Mouse (Mus musculus): ENCODE results near the gene Olfr1226. TPM values are rescaled to one million over a fixed set of nuclear protein-coding genes. Genes with fewer than 3 reads are reported as not detected.

The Olfr1226 gene
- not detected in 2 replicates for polyA plus RNA-seq (2012; rRNA removed; ENCODE audit: low replicate concordance)

GRCm38 (mm10) chr2:89199948-89200347, at the start of gene Olfr1226:
Gene Olfr1226 (minus strand): TSS chr2:89200048.

GRCm38 (mm10) chr2:89174569-89174968, 25.3 kb downstream of the Olfr1226 start, which contains the start of gene Olfr1225:
Gene Olfr1225 (minus strand): TSS chr2:89174669.

GRCm38 (mm10) chr2:89163991-89164390, 35.9 kb downstream of the Olfr1226 start, which contains the start of gene Olfr1224-ps1:
Gene Olfr1224-ps1 (minus strand): TSS chr2:89164091.

GRCm38 (mm10) chr2:89151460-89151859, 48.4 kb downstream of the Olfr1226 start, which contains the start of gene Olfr1223:
Gene Olfr1223 (minus strand): TSS chr2:89151560.

Other genes starting within 250 kb of the Olfr1226 start
- gene Olfr1212, start 246.1 kb downstream of the Olfr1226 start, polyA plus RNA-seq (2012; rRNA removed; ENCODE audit: low replicate concordance), result not detected in 2 replicates
- not detected in 2 replicates for gene Gm13762, start 219.8 kb downstream of the Olfr1226 start, polyA plus RNA-seq (2012; rRNA removed; ENCODE audit: low replicate concordance)
- not detected in 2 replicates for gene Olfr1214, start 207.4 kb downstream of the Olfr1226 start, polyA plus RNA-seq (2012; rRNA removed; ENCODE audit: low replicate concordance)
- gene Olfr1215, start 193.1 kb downstream of the Olfr1226 start, polyA plus RNA-seq (2012; rRNA removed; ENCODE audit: low replicate concordance), result not detected in 2 replicates
- not detected in 2 replicates for gene Olfr1216, start 181.7 kb downstream of the Olfr1226 start, polyA plus RNA-seq (2012; rRNA removed; ENCODE audit: low replicate concordance)
- gene Olfr1217, start 168.0 kb downstream of the Olfr1226 start, polyA plus RNA-seq (2012; rRNA removed; ENCODE audit: low replicate concordance), result not detected in 2 replicates
- gene Olfr1218, start 138.9 kb downstream of the Olfr1226 start, polyA plus RNA-seq (2012; rRNA removed; ENCODE audit: low replicate concordance), result not detected in 2 replicates
- not detected in 2 replicates for gene Olfr1219, start 116.5 kb downstream of the Olfr1226 start, polyA plus RNA-seq (2012; rRNA removed; ENCODE audit: low replicate concordance)
- not detected in 2 replicates for gene Olfr1220, start 93.2 kb downstream of the Olfr1226 start, polyA plus RNA-seq (2012; rRNA removed; ENCODE audit: low replicate concordance)
- not detected in 2 replicates for gene Olfr1221, start 82.8 kb downstream of the Olfr1226 start, polyA plus RNA-seq (2012; rRNA removed; ENCODE audit: low replicate concordance)
- gene Olfr1222, start 67.0 kb downstream of the Olfr1226 start, polyA plus RNA-seq (2012; rRNA removed; ENCODE audit: low replicate concordance), result not detected in 2 replicates
- gene Olfr1223, start 48.5 kb downstream of the Olfr1226 start, polyA plus RNA-seq (2012; rRNA removed; ENCODE audit: low replicate concordance), result not detected in 2 replicates
- not detected in 2 replicates for gene Olfr1224-ps1, start 36.0 kb downstream of the Olfr1226 start, polyA plus RNA-seq (2012; rRNA removed; ENCODE audit: low replicate concordance)
- gene Olfr1225, start 25.4 kb downstream of the Olfr1226 start, polyA plus RNA-seq (2012; rRNA removed; ENCODE audit: low replicate concordance), result not detected in 2 replicates
- not detected in 2 replicates for gene Olfr1228, start 54.0 kb upstream of the Olfr1226 start, polyA plus RNA-seq (2012; rRNA removed; ENCODE audit: low replicate concordance)
- gene Olfr1229, start 88.0 kb upstream of the Olfr1226 start, polyA plus RNA-seq (2012; rRNA removed; ENCODE audit: low replicate concordance), result not detected in 2 replicates
- gene Olfr1230, start 97.2 kb upstream of the Olfr1226 start, polyA plus RNA-seq (2012; rRNA removed; ENCODE audit: low replicate concordance), result not detected in 2 replicates
- gene Olfr1231, start 107.0 kb upstream of the Olfr1226 start, polyA plus RNA-seq (2012; rRNA removed; ENCODE audit: low replicate concordance), result not detected in 2 replicates
- gene Olfr1232, start 129.6 kb upstream of the Olfr1226 start, polyA plus RNA-seq (2012; rRNA removed; ENCODE audit: low replicate concordance), result not detected in 2 replicates
- gene Olfr1233, start 142.3 kb upstream of the Olfr1226 start, polyA plus RNA-seq (2012; rRNA removed; ENCODE audit: low replicate concordance), result not detected in 2 replicates
- gene Olfr1234, start 164.8 kb upstream of the Olfr1226 start, polyA plus RNA-seq (2012; rRNA removed; ENCODE audit: low replicate concordance), result not detected in 2 replicates
- gene Olfr1238, start 209.6 kb upstream of the Olfr1226 start, polyA plus RNA-seq (2012; rRNA removed; ENCODE audit: low replicate concordance), result not detected in 2 replicates
- not detected in 2 replicates for gene Olfr1239, start 220.4 kb upstream of the Olfr1226 start, polyA plus RNA-seq (2012; rRNA removed; ENCODE audit: low replicate concordance)
- not detected in 2 replicates for gene Olfr1240, start 243.0 kb upstream of the Olfr1226 start, polyA plus RNA-seq (2012; rRNA removed; ENCODE audit: low replicate concordance)